Mouse (Mus musculus) liver, embryonic 15.5 days (tissue): Measurements from ENCODE around the gene Uck2. TPM values are rescaled to one million over a fixed set of nuclear protein-coding genes. Genes with fewer than 3 reads are reported as not detected.

Experiments
- ATAC-seq: fragments of 200-750 bp; cut with Nextera tagmentation; 2 replicates; pipeline ENCODE4 v1.8.0; 2017; ENCODE audit warnings: moderate number of reproducible peaks, mild to moderate bottlenecking, moderate library complexity; ENCODE audit not compliant: insufficient read depth
- H3K27ac ChIP-seq: fragments of 300-500 bp; sonication (generic); replicated peaks from 2 replicates; pipeline ENCODE4 v1.5.1; 2015; ENCODE audit warnings: mild to moderate bottlenecking, inconsistent platforms
- H3K27me3 ChIP-seq: fragments of 300-500 bp; sonication (generic); 2 replicates; pipeline ENCODE4 v1.6.1; 2015; ENCODE audit warnings: mild to moderate bottlenecking, inconsistent platforms
- H3K36me3 ChIP-seq: fragments of 300-500 bp; sonication (generic); replicated peaks from 2 replicates; pipeline ENCODE4 v1.6.1; 2015; ENCODE audit warnings: moderate library complexity, mild to moderate bottlenecking, inconsistent platforms
- H3K4me1 ChIP-seq: fragments of 300-500 bp; sonication (generic); replicated peaks from 2 replicates; pipeline ENCODE4 v1.6.1; 2015; ENCODE audit warnings: inconsistent platforms
- H3K4me2 ChIP-seq: fragments of 300-500 bp; sonication (generic); 2 replicates; pipeline ENCODE4 v1.6.1; 2015; ENCODE audit warnings: moderate library complexity, mild to moderate bottlenecking, inconsistent platforms
- H3K4me3 ChIP-seq: fragments of 300-500 bp; sonication (generic); replicated peaks from 2 replicates; pipeline ENCODE4 v1.5.1; 2015; ENCODE audit warnings: mild to moderate bottlenecking, inconsistent platforms
- H3K9ac ChIP-seq: fragments of 300-500 bp; sonication (generic); 2 replicates; pipeline ENCODE4 v1.6.1; 2015; ENCODE audit warnings: moderate library complexity, mild to moderate bottlenecking, inconsistent platforms
- H3K9me3 ChIP-seq: fragments of 300-500 bp; sonication (generic); replicated peaks from 2 replicates; pipeline ENCODE4 v1.6.1; 2016; ENCODE audit warnings: inconsistent platforms
- WGBS: fragments of 180-500 bp; shearing (Covaris S2); methylation state at CpG from one replicate; pipeline ENCODE4 v1.1.7; 2015; ENCODE audit warnings: mixed read lengths; ENCODE audit not compliant: insufficient replicate concordance; 5-methylcytosine and 5-hydroxymethylcytosine counted together
- polyA plus RNA-seq: library from polyadenylated mRNA; unstranded; fragments of >200 nt; fragmentation: Nextera tagmentation; extraction: Ambion mirVana; gene quantifications from 2 replicates; pipeline ENCODE4 v1.2.1, GENCODE M21; 2015

The Uck2 gene
- polyA plus RNA-seq, 1 experiment from 2014 or later = 36.0 TPM

GRCm38 (mm10) chr1:167234344-167234743 lies 50.8 kb downstream of the Uck2 start:
- 84% methylated on average over 10 of the region's 10 CpGs for WGBS
- H3K9me3 ChIP-seq = no peaks in the 10 kb centered on the region
- no peaks in the 10 kb centered on the region for H3K27me3 ChIP-seq
- peaks cover 44% of the 10 kb centered on the region for H3K36me3 ChIP-seq
- 0 out of 2 replicates have a peak, but pooled peaks cover 11% of the 10 kb centered on the region for H3K4me1 ChIP-seq
- H3K27ac ChIP-seq = no peak overlapping the region
- H3K9ac ChIP-seq = no peak overlapping the region
- H3K4me3 ChIP-seq = no peak overlapping the region
- H3K4me2 ChIP-seq = no peak overlapping the region
- ATAC-seq = no peak

GRCm38 (mm10) chr1:167232918-167233317 lies 52.2 kb downstream of the Uck2 start:
- H3K4me3 ChIP-seq = no peak overlapping the region
- no peak overlapping the region for H3K9ac ChIP-seq
- H3K9me3 ChIP-seq = no peaks in the 10 kb centered on the region
- peaks cover 57% of the 10 kb centered on the region for H3K36me3 ChIP-seq
- ATAC-seq = no peak
- 85% methylated on average over 7 of the region's 7 CpGs for WGBS
- H3K4me1 ChIP-seq = 0 out of 2 replicates have a peak, but pooled peaks cover 8% of the 10 kb centered on the region
- H3K4me2 ChIP-seq = no peak overlapping the region
- no peak overlapping the region for H3K27ac ChIP-seq
- H3K27me3 ChIP-seq = no peaks in the 10 kb centered on the region

DNA sequence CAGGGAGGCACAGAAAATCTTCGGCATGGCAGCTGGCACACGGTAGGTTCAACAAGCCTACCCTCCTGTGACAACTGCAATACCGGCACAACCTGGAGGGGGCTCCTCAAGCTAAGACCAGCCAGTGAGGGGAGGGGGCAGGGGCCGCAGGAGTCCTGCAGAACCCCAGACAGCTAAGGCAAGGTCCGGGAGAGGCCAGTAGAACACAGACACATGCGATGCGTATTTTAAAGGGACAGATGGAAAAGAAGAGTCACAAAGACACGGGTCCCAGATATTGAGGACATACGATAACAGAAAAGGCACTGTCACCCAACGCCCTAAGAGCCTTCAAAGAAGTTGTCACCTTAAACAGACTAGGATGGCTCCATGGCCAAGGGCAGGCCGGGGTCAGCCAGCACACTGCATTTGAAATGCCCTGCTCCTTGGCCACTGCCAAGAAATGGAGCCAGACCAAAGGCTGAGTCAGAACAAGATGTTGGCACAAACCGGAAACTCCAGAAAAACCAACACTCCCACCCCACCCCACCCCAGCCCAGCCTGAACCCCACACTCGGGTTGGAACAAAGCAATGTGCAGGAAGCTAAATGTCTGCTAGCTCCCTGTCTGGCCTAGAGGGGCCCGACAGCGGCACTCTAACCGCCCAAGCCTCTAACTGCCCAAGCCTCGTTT lies 53.4 kb downstream of the Uck2 start:
- H3K9me3 ChIP-seq = no peaks in the 10 kb centered on the region
- no peaks in the 10 kb centered on the region for H3K27me3 ChIP-seq
- WGBS = 71% methylated on average over 17 of the region's 17 CpGs
- peaks cover 66% of the 10 kb centered on the region for H3K36me3 ChIP-seq
- ATAC-seq = no peak
- H3K9ac ChIP-seq = no peak overlapping the region
- no peak overlapping the region for H3K4me3 ChIP-seq
- no peak overlapping the region for H3K4me2 ChIP-seq
- H3K4me1 ChIP-seq = 0 out of 2 replicates have a peak, but pooled peaks cover 6% of the 10 kb centered on the region
- H3K27ac ChIP-seq = no peak overlapping the region

DNA sequence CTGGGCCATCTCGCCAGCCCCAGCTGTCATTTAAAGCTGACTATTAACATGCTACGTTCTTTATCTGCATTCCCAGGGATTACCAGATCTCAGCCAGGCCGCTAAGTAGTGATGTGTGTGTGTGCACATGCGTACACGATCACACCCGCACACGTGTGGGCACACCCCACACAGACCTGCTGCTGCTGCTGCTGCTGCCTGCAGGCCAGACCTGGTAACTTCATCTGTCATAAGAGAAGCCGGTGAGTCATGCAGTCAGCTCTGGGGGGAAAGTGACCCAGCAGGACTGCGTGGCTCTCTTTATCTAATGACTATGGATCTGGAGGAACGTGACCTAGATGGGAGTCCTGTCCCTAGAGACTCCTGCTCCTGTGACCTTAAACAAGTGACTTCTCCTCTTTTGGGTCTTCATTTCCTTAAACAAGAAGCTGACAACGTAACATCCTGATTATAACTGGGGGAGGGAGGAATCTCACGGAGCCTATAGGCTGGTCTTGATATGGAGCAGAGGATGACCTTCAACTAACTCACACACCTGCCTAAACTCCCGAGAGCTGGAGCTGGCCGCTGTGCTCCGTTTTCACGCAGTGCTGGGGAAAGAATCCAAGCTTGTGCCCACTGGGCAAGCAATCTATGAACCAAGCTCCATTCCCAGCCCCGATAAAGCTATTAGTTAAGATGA lies 54.0 kb downstream of the Uck2 start:
- Histone ChIP-seq H3K4me3 (no peak overlapping the region), H3K27me3 (no peaks in the 10 kb centered on the region), H3K4me1 (0 out of 2 replicates have a peak, but pooled peaks cover 6% of the 10 kb centered on the region), H3K27ac (no peak overlapping the region), H3K36me3 (peaks cover 71% of the 10 kb centered on the region), H3K4me2 (no peak overlapping the region), H3K9ac (no peak overlapping the region), H3K9me3 (no peaks in the 10 kb centered on the region)
- ATAC-seq = no peak
- WGBS = 75% methylated on average over 17 of the region's 17 CpGs

GRCm38 (mm10) chr1:167222382-167223010 lies 62.6 kb downstream of the Uck2 start:
- ATAC-seq = no peak
- no peak overlapping the region for H3K9ac ChIP-seq
- no peak overlapping the region for H3K27ac ChIP-seq
- no peak overlapping the region for H3K4me3 ChIP-seq
- H3K9me3 ChIP-seq = no peaks in the 10 kb centered on the region
- H3K36me3 ChIP-seq = peaks cover 20% of the 10 kb centered on the region
- 60% methylated on average over 9 of the region's 9 CpGs for WGBS
- H3K27me3 ChIP-seq = no peaks in the 10 kb centered on the region
- H3K4me1 ChIP-seq = no peaks in the 10 kb centered on the region
- no peak overlapping the region for H3K4me2 ChIP-seq

DNA sequence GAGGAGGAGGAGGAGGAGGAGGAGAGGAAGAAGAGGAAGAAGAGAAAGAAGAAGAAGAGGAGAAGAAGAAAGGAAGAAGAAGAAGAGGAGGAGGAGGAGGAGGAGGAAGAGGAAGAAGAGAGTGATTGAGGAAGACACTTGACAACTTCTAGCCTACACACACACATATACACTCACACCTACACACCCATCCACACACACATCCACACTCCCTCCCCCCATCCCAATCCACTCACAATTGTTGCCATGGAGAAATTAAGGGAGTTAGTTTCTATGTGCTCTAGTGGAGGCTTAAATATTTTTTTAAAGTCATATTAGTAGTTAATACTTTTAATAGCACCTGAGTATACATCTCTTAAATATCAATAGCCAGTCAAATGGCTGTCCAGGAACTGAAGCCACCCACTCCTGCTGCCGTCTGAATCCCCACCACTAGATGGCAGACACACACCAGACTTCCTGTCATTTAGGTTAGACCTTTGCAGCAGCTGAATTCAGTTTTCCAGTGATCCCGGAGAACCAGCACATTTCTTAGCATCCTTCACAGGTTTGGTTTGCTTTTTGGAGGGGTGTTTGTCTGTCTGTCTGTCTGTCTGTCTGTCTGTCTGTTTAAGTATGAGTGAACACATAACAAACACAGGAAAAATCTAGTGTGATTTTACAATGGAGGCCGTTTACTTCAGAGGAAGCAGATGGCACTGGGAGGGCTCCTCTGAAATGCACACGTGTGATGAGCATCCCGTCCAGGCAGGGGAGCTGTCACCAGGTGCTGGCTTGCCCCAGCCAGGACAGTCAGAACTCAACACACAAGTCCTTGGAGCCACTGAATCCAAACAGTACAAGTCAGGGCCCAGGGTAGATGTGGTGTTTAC lies 64.6 kb downstream of the Uck2 start:
- 3% methylated on average over 5 of the region's 5 CpGs for WGBS
- no peaks in the 10 kb centered on the region for H3K4me1 ChIP-seq
- no peak for ATAC-seq
- H3K9ac ChIP-seq = no peak overlapping the region
- no peaks in the 10 kb centered on the region for H3K9me3 ChIP-seq
- H3K4me3 ChIP-seq = no peak overlapping the region
- peaks cover 2% of the 10 kb centered on the region; the same call in 1 of the 2 replicates for H3K36me3 ChIP-seq
- no peaks in the 10 kb centered on the region for H3K27me3 ChIP-seq
- no peak overlapping the region for H3K27ac ChIP-seq
- H3K4me2 ChIP-seq = no peak overlapping the region

DNA sequence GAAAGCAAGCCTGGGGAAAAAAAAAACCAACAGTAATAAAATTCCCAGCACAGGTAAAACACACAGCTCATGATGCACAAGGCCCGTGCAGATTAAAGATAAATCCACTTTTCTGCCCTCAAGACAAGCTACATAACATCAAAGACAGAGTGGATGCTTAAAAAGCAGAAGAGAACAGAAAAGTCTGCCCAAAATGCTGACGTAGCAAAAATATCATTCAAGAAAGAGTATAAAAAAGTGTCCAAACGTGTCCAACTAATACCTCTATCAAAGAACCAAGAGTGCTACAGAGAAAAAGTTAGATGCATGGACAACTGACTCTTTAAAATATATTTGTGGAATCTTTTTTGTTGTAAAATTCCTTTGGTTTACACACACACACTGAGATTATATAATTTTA lies 69.7 kb downstream of the Uck2 start:
- 48% methylated on average over 3 of the region's 3 CpGs for WGBS
- Histone ChIP-seq H3K27me3 (no peaks in the 10 kb centered on the region), H3K4me1 (no peaks in the 10 kb centered on the region), H3K4me3 (no peak overlapping the region), H3K9ac (no peak overlapping the region), H3K36me3 (no peaks in the 10 kb centered on the region), H3K27ac (no peak overlapping the region), H3K9me3 (no peaks in the 10 kb centered on the region), H3K4me2 (no peak overlapping the region)
- no peak for ATAC-seq

GRCm38 (mm10) chr1:167212710-167213109 lies 72.4 kb downstream of the Uck2 start:
- Histone ChIP-seq H3K9ac (no peak overlapping the region), H3K4me1 (no peaks in the 10 kb centered on the region), H3K4me3 (no peak overlapping the region), H3K4me2 (no peak overlapping the region), H3K36me3 (no peaks in the 10 kb centered on the region), H3K27ac (no peak overlapping the region), H3K27me3 (no peaks in the 10 kb centered on the region), H3K9me3 (no peaks in the 10 kb centered on the region)
- WGBS = 63% methylated on average over 1 of the region's 1 CpGs
- no peak for ATAC-seq

GRCm38 (mm10) chr1:167211979-167212614 lies 73.0 kb downstream of the Uck2 start:
- no peak for ATAC-seq
- H3K9me3 ChIP-seq = no peaks in the 10 kb centered on the region
- no peaks in the 10 kb centered on the region for H3K27me3 ChIP-seq
- 23% methylated on average over 7 of the region's 7 CpGs for WGBS
- H3K4me3 ChIP-seq = no peak overlapping the region
- no peaks in the 10 kb centered on the region for H3K4me1 ChIP-seq
- no peak overlapping the region for H3K4me2 ChIP-seq
- H3K27ac ChIP-seq = no peak overlapping the region
- no peak overlapping the region for H3K9ac ChIP-seq
- no peaks in the 10 kb centered on the region for H3K36me3 ChIP-seq

GRCm38 (mm10) chr1:167208816-167209215 lies 76.3 kb downstream of the Uck2 start:
- Histone ChIP-seq H3K4me3 (no peak overlapping the region), H3K27me3 (no peaks in the 10 kb centered on the region), H3K4me2 (no peak overlapping the region), H3K9me3 (no peaks in the 10 kb centered on the region), H3K9ac (no peak overlapping the region), H3K27ac (no peak overlapping the region), H3K4me1 (no peaks in the 10 kb centered on the region), H3K36me3 (no peaks in the 10 kb centered on the region)
- ATAC-seq = no peak
- 45% methylated on average over 4 of the region's 4 CpGs for WGBS
